ENCODE assay signal across 8 mouse cellular contexts in the genomic region with DNA sequence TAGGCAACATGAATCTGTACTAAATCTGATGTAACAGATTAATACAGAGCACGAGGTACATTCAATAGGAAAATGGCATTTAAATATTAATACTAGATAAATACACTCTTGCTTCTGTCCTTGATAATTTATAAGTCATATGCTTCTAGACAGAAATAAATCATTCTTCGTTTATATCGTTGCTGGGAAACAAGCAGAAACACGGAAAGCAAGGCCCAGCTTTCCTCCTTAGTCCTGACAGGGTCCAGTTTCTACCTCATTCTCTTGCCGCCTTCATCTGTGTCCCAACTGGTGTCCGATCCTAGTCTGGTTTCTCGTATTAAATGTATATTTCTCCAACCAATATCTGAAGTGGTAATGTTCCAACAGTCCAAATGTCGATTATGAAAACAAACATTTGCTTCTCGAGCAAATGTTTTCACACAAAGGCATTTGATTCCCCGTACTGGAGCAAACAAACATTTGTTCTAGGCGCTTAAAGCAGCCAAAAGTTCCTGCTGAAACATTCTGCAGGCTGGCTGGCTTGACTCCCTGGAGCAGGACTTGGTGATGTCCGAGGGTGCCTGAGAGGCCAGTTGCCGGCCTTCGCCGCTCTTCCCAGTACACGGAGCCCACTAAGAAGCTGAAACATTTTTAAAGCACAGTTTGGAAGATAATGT.
A peak's percentile ranks its signal among the peaks of the same experiment; 100 is the strongest.
DNase-seq lines count a peak whose midpoint lies in the region; ATAC-seq and TF ChIP-seq lines count a peak whose summit lies in the region.

No protein-coding gene starts in this region.

- no peak overlapping the region for H3K27ac ChIP-seq in heart, embryonic 11.5 days (ENCODE audit: low read depth, low read length)
- H3K27ac ChIP-seq in intestine, postnatal 0 days (ENCODE audit: low read depth, low read length) = peak overlapping the region; percentile 43; the same call in 1 of the 2 replicates
- H3K27ac ChIP-seq in midbrain, embryonic 14.5 days (replicated peaks; ENCODE audit: low read depth, low read length) = peak overlapping the region; percentile 66
- no peak overlapping the region for H3K27ac ChIP-seq in forebrain, embryonic 11.5 days (ENCODE audit: low read depth, low read length)

- H3K4me3 ChIP-seq in heart, embryonic 11.5 days (ENCODE audit: low read depth, low read length) = no peak overlapping the region
- H3K4me3 ChIP-seq in intestine, postnatal 0 days (ENCODE audit: low read depth, low read length) = no peak overlapping the region
- H3K4me3 ChIP-seq in midbrain, embryonic 14.5 days (replicated peaks; ENCODE audit: low read depth, low read length) = no peak overlapping the region
- H3K4me3 ChIP-seq in forebrain, embryonic 11.5 days (ENCODE audit: low read depth, low read length) = no peak overlapping the region

- no peaks in the 10 kb centered on the region for H3K9me3 ChIP-seq in heart, embryonic 11.5 days (replicated peaks; ENCODE audit: control insufficient read depth, low read length)
- H3K9me3 ChIP-seq in intestine, postnatal 0 days (ENCODE audit: control insufficient read depth) = no peaks in the 10 kb centered on the region
- 0 out of 2 replicates have a peak, but pooled peaks cover 2% of the 10 kb centered on the region for H3K9me3 ChIP-seq in midbrain, embryonic 14.5 days (ENCODE audit: control insufficient read depth, low read length)
- H3K9me3 ChIP-seq in forebrain, embryonic 11.5 days (ENCODE audit: control insufficient read depth, low read length) = no peaks in the 10 kb centered on the region

- no peaks in the 10 kb centered on the region for H3K27me3 ChIP-seq in heart, embryonic 11.5 days (ENCODE audit: control insufficient read depth, insufficient read depth, low read length)
- H3K27me3 ChIP-seq in intestine, postnatal 0 days (replicated peaks; ENCODE audit: control insufficient read depth, insufficient read depth, low read length) = no peaks in the 10 kb centered on the region
- H3K27me3 ChIP-seq in midbrain, embryonic 14.5 days (ENCODE audit: control insufficient read depth, insufficient read depth, low read length) = no peaks in the 10 kb centered on the region
- H3K27me3 ChIP-seq in forebrain, embryonic 11.5 days (ENCODE audit: control insufficient read depth, insufficient read depth, low read length) = no peaks in the 10 kb centered on the region

- H3K36me3 ChIP-seq in heart, embryonic 11.5 days (ENCODE audit: control insufficient read depth, insufficient read depth, low read length) = no peaks in the 10 kb centered on the region
- H3K36me3 ChIP-seq in intestine, postnatal 0 days (ENCODE audit: control insufficient read depth, insufficient read depth) = no peaks in the 10 kb centered on the region
- H3K36me3 ChIP-seq in midbrain, embryonic 14.5 days (ENCODE audit: control insufficient read depth, insufficient read depth, low read length) = no peaks in the 10 kb centered on the region
- no peaks in the 10 kb centered on the region for H3K36me3 ChIP-seq in forebrain, embryonic 11.5 days (ENCODE audit: control insufficient read depth, insufficient read depth, low read length)

- no peak for TF ChIP-seq CTCF in intestine, postnatal 0 days (IDR thresholded peaks at IDR 0.05; ENCODE audit: low read depth)

- H3K4me2 ChIP-seq in heart, embryonic 11.5 days = no peak overlapping the region
- H3K4me2 ChIP-seq in intestine, postnatal 0 days (replicated peaks; ENCODE audit: low read depth) = 0 out of 2 replicates have a peak overlapping the region, but pooled peaks have one; percentile 21
- no peak overlapping the region for H3K4me2 ChIP-seq in midbrain, embryonic 14.5 days (ENCODE audit: low read length)
- H3K4me2 ChIP-seq in forebrain, embryonic 11.5 days (ENCODE audit: low read depth, low read length, severe bottlenecking) = no peak overlapping the region

- ATAC-seq in heart, embryonic 11.5 days (replicated peaks; ENCODE audit: insufficient number of reproducible peaks, low FRiP score, low TSS enrichment) = no peak
- ATAC-seq in intestine, postnatal 0 days = no peak
- ATAC-seq in midbrain, embryonic 14.5 days (ENCODE audit: low FRiP score, low TSS enrichment) = no peak
- ATAC-seq in forebrain, embryonic 11.5 days (replicated peaks; ENCODE audit: low FRiP score) = no peak

- 68% methylated on average over 16 of the region's 16 CpGs for WGBS in heart, embryonic 11.5 days (ENCODE audit: insufficient replicate concordance)
- 47% methylated on average over 16 of the region's 16 CpGs for WGBS in intestine, postnatal 0 days
- WGBS in midbrain, embryonic 14.5 days = 63% methylated on average over 16 of the region's 16 CpGs
- 76% methylated on average over 16 of the region's 16 CpGs for WGBS in forebrain, embryonic 11.5 days

- H3K9ac ChIP-seq in heart, embryonic 11.5 days (ENCODE audit: low read depth, low read length) = no peak overlapping the region
- H3K9ac ChIP-seq in intestine, postnatal 0 days (ENCODE audit: low read depth, low read length) = no peak overlapping the region
- no peak overlapping the region for H3K9ac ChIP-seq in midbrain, embryonic 14.5 days (replicated peaks; ENCODE audit: low read length)
- H3K9ac ChIP-seq in forebrain, embryonic 11.5 days (ENCODE audit: low read length) = no peak overlapping the region

- no peaks in the 10 kb centered on the region for H3K4me1 ChIP-seq in heart, embryonic 11.5 days (ENCODE audit: control insufficient read depth, insufficient read depth, low read length)
- no peaks in the 10 kb centered on the region for H3K4me1 ChIP-seq in intestine, postnatal 0 days (replicated peaks; ENCODE audit: control insufficient read depth, insufficient read depth, low read length)
- peaks cover 17% of the 10 kb centered on the region for H3K4me1 ChIP-seq in midbrain, embryonic 14.5 days (ENCODE audit: control insufficient read depth, insufficient read depth, low read length)
- H3K4me1 ChIP-seq in forebrain, embryonic 11.5 days (replicated peaks; ENCODE audit: control insufficient read depth, insufficient read depth, low read length) = no peaks in the 10 kb centered on the region; the same call in 1 of the 2 replicates

- DNase-seq in heart, adult 8-10 months (ENCODE audit: low spot score) = peak; percentile 42
- DNase-seq in gastrocnemius, postnatal 25 days = peak; percentile 50
- no peak for DNase-seq in midbrain, embryonic 14.5 days
- no peak for DNase-seq in natural killer cell, adult 2 months (ENCODE audit: low spot score in 2 of 2)
- DNase-seq in forebrain, embryonic 11.5 days (ENCODE audit: low spot score) = no peak
- DNase-seq in embryo, embryonic 10 days (ENCODE audit: low spot score) = no peak

Comparison
In these comparisons a context has a peak if more than half of its experiments do, and no peak if none do; other contexts are left out.
1. DNase-seq: peak in heart, adult 8-10 months (single experiment) and gastrocnemius, postnatal 25 days (single experiment); none in midbrain, embryonic 14.5 days (single experiment), natural killer cell, adult 2 months (0 of 2), forebrain, embryonic 11.5 days (single experiment) and embryo, embryonic 10 days (single experiment).
2. H3K27ac ChIP-seq: peak in intestine, postnatal 0 days (single experiment) and midbrain, embryonic 14.5 days (single experiment); none in heart, embryonic 11.5 days (single experiment) and forebrain, embryonic 11.5 days (single experiment).